Mouse (Mus musculus) midbrain, embryonic 11.5 days (tissue): Measurements from ENCODE around the gene Kptn. TPM values are rescaled to one million over a fixed set of nuclear protein-coding genes. Genes with fewer than 3 reads are reported as not detected.
A peak's percentile ranks its signal among the peaks of the same experiment; 100 is the strongest.

Source experiments
- ATAC-seq: fragments of 200-750 bp; cut with Nextera tagmentation; 2 replicates; pipeline ENCODE4 v1.8.0; 2017; ENCODE audit warnings: moderate TSS enrichment, moderate library complexity; ENCODE audit not compliant: low FRiP score
- DNase-seq: peaks from one replicate; pipeline ENCODE4 v3.0.0; 2015; ENCODE audit warnings: low spot score; ENCODE audit errors: missing footprints
- H3K27ac ChIP-seq: fragments of 300-500 bp; sonication (generic); 2 replicates; pipeline ENCODE4 v1.5.1; 2014; ENCODE audit warnings: low read depth, low read length
- H3K27me3 ChIP-seq: fragments of 300-500 bp; sonication (generic); 2 replicates; pipeline ENCODE4 v1.6.1; 2014; ENCODE audit warnings: mild to moderate bottlenecking, low read length, moderate library complexity, mixed read lengths; ENCODE audit not compliant: control insufficient read depth, insufficient read depth
- H3K36me3 ChIP-seq: fragments of 300-500 bp; sonication (generic); 2 replicates; pipeline ENCODE4 v1.6.1; 2014; ENCODE audit warnings: mild to moderate bottlenecking, low read length, moderate library complexity, mixed read lengths; ENCODE audit not compliant: control insufficient read depth, insufficient read depth
- H3K4me1 ChIP-seq: fragments of 300-500 bp; sonication (generic); 2 replicates; pipeline ENCODE4 v1.6.1; 2014; ENCODE audit warnings: low read length; ENCODE audit not compliant: control insufficient read depth, insufficient read depth
- H3K4me2 ChIP-seq: fragments of 300-500 bp; sonication (generic); 2 replicates; pipeline ENCODE4 v1.6.1; 2014; ENCODE audit warnings: mild to moderate bottlenecking, moderate library complexity
- H3K4me3 ChIP-seq: fragments of 300-500 bp; sonication (generic); 2 replicates; pipeline ENCODE4 v1.5.1; 2014; ENCODE audit warnings: low read depth, low read length
- H3K9ac ChIP-seq: fragments of 300-500 bp; sonication (generic); 2 replicates; pipeline ENCODE4 v1.6.1; 2014; ENCODE audit warnings: low read length
- H3K9me3 ChIP-seq: fragments of 300-500 bp; sonication (generic); 2 replicates; pipeline ENCODE4 v1.6.1; 2016; ENCODE audit warnings: low read length; ENCODE audit not compliant: control insufficient read depth
- WGBS: fragments of 180-500 bp; shearing (Covaris S2); extraction: QIAGEN DNeasy Blood & Tissue Kit; methylation state at CpG from one replicate; pipeline ENCODE4 v1.1.7; 2014; 5-methylcytosine and 5-hydroxymethylcytosine counted together
- polyA plus RNA-seq: library from polyadenylated mRNA; unstranded; fragments of >200 nt; fragmentation: Nextera tagmentation; extraction: Ambion mirVana; gene quantifications from 2 replicates; pipeline ENCODE4 v1.2.1, GENCODE M21; 2014

Gene Kptn
- polyA plus RNA-seq, 1 experiment from 2014 or later: 18.2 TPM

DNA sequence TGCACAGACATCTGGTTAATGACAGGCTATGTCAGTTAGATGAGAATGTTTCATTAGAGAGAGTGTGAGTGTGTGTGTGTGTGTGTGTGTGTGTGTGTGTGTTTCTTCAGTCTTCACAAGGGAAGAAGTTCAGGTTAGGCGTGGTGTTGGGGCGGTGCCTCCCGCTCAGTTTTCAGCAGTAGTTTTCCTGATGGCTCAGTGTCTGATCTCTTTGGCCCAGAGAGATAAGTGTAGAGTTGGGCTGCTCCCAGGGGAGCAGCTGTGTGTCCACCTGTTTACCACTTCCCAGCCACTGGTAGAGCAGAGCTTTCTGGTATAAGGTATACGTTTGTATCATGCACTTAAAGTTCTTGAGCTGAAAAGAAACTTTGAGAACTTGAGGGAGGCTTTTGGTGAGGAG is 19.8 kb upstream of the Kptn start:
- 91% methylated on average over 4 of the region's 4 CpGs for WGBS

DNA sequence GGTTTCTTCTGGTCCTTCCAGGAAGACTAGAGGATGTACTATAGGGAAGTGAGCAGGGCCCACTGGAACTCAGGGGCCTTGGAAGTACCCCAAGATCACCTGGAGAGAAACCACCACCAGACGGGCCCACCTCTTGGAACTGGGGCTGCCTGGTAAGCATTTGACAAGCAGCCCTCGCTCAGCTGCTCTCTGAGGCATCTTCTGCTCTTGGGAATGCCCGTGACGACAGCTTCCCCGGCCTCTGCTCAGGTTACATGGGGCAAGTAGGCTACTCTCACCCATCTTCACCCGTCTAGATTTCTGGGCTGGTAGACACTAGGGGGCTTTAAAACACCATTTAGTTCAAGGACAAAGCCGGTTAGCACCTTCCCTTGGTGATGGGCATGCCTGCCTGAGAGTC is 18.6 kb upstream of the Kptn start:
- 81% methylated on average over 7 of the region's 7 CpGs for WGBS
- peaks cover 12% of the 10 kb centered on the region for H3K4me1 ChIP-seq
- H3K27me3 ChIP-seq: no peaks in the 10 kb centered on the region
- 0 out of 2 replicates have a peak, but pooled peaks cover 2% of the 10 kb centered on the region for H3K36me3 ChIP-seq
- ATAC-seq: no peak
- H3K4me2 ChIP-seq: no peak overlapping the region
- no peak overlapping the region for H3K9ac ChIP-seq
- H3K4me3 ChIP-seq: no peak overlapping the region
- no peak for DNase-seq
- no peak overlapping the region for H3K27ac ChIP-seq
- no peaks in the 10 kb centered on the region for H3K9me3 ChIP-seq

More for the DNA sequence above, 19.8 kb upstream of the Kptn start:
- no peaks in the 10 kb centered on the region for H3K27me3 ChIP-seq
- no peaks in the 10 kb centered on the region for H3K9me3 ChIP-seq
- peak overlapping the region; percentile 72 for H3K4me2 ChIP-seq
- H3K27ac ChIP-seq: no peak overlapping the region
- H3K36me3 ChIP-seq: 0 out of 2 replicates have a peak, but pooled peaks cover 2% of the 10 kb centered on the region
- peaks cover 12% of the 10 kb centered on the region for H3K4me1 ChIP-seq
- H3K4me3 ChIP-seq: no peak overlapping the region
- H3K9ac ChIP-seq: peak overlapping the region; percentile 88; the same call in 1 of the 2 replicates
- ATAC-seq (no peak), DNase-seq (no peak)

DNA sequence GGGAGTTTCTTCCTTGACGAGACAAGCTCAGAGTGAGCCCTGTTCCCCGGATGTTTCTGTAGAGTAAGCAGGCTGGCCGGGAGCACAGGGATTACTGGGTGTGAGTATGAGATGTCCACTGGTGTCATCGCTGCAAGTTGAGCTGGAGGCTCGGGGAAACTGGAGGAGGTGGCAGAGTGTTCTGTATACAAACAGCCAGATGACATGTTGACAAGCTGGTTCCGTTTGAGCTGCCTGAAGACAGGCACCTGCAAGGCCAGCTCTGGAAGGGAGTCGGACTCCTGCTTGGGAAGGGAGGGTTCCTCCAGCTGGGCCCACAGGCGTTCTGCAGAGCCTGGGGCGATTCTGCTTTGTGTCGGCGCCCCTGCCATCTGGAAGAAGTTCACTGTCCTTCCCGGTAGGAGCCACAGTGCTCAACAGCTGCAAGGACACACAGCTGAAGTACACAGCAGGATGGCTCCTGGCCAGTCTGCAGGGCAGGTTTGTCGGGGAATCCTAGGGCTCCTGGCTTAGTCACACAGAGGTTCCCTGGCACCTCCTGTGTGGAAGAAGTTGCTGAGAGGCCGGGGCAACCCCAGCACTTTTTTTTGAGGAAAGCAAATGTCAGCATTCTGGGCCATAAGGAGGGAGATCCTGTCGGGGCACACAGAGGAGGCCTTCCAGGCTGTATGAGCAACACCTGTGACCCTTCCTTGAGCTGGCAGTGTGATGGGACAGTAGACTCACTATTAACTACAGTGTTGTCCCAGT is 17.8 kb upstream of the Kptn start:
- H3K27ac ChIP-seq: no peak overlapping the region
- H3K4me1 ChIP-seq: peaks cover 12% of the 10 kb centered on the region
- H3K4me3 ChIP-seq: no peak overlapping the region
- H3K4me2 ChIP-seq: no peak overlapping the region
- H3K9me3 ChIP-seq: no peaks in the 10 kb centered on the region
- no peak for DNase-seq
- 0 out of 2 replicates have a peak, but pooled peaks cover 2% of the 10 kb centered on the region for H3K36me3 ChIP-seq
- WGBS: 85% methylated on average over 15 of the region's 15 CpGs
- H3K27me3 ChIP-seq: no peaks in the 10 kb centered on the region
- H3K9ac ChIP-seq: no peak overlapping the region
- ATAC-seq: no peak

DNA sequence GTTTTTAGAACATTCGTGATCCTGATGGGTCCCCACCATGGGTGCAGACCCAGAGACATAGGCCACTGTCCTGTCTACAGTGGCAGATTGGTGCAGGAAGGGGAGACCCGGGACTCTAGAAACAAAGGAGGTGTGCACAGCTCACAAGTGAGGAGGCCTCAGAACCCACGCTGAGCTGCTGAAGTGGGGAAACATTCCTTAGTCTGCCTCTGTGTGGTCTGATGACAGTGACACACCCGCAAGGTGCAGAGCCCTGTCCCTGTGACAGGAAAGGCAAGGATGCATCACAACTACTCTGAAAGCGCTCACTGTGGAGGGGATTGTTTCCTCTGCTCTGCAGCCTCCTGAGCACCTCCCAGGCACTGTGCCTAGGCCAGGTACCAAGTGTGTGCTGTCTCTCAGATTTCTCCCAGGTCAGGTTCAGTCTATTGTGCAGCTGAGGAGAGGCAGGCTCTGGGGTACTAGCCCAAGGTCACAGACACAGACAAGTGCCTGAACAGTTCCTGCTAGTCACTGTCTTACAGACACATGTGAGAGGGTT is 16.9 kb upstream of the Kptn start:
- Histone ChIP-seq H3K9me3 (no peaks in the 10 kb centered on the region), H3K4me1 (peaks cover 12% of the 10 kb centered on the region), H3K27ac (no peak overlapping the region), H3K4me3 (no peak overlapping the region), H3K9ac (no peak overlapping the region), H3K27me3 (no peaks in the 10 kb centered on the region), H3K36me3 (0 out of 2 replicates have a peak, but pooled peaks cover 2% of the 10 kb centered on the region), H3K4me2 (no peak overlapping the region)
- ATAC-seq (no peak), DNase-seq (no peak)
- WGBS: 86% methylated on average over 5 of the region's 5 CpGs

DNA sequence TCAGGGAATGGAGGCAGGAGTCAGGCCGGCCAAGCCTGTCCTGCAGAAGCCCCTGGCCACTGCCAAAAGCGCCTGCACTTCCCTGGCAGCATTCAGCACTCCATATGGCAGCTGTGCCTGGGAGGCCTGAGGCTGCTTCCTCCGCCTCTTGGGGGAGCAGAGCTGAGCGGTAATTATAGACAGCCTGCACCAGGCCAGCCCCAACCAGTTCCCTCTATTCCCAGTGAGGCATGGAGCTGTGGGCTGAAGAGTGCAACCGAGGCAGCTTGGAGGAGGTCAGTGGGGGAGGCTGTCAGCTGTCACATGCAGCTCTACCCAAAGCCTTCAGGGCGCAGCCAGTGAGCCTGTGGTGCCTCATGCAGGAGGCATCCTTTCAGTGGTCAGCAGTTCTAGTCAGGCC is 15.9 kb upstream of the Kptn start:
- H3K9ac ChIP-seq: no peak overlapping the region
- H3K4me3 ChIP-seq: no peak overlapping the region
- peaks cover 12% of the 10 kb centered on the region for H3K4me1 ChIP-seq
- DNase-seq (no peak), ATAC-seq (no peak)
- no peak overlapping the region for H3K4me2 ChIP-seq
- no peaks in the 10 kb centered on the region for H3K9me3 ChIP-seq
- whole genome bisulfite sequencing: 85% methylated on average over 6 of the region's 6 CpGs
- no peak overlapping the region for H3K27ac ChIP-seq
- H3K36me3 ChIP-seq: 0 out of 2 replicates have a peak, but pooled peaks cover 2% of the 10 kb centered on the region
- no peaks in the 10 kb centered on the region for H3K27me3 ChIP-seq

DNA sequence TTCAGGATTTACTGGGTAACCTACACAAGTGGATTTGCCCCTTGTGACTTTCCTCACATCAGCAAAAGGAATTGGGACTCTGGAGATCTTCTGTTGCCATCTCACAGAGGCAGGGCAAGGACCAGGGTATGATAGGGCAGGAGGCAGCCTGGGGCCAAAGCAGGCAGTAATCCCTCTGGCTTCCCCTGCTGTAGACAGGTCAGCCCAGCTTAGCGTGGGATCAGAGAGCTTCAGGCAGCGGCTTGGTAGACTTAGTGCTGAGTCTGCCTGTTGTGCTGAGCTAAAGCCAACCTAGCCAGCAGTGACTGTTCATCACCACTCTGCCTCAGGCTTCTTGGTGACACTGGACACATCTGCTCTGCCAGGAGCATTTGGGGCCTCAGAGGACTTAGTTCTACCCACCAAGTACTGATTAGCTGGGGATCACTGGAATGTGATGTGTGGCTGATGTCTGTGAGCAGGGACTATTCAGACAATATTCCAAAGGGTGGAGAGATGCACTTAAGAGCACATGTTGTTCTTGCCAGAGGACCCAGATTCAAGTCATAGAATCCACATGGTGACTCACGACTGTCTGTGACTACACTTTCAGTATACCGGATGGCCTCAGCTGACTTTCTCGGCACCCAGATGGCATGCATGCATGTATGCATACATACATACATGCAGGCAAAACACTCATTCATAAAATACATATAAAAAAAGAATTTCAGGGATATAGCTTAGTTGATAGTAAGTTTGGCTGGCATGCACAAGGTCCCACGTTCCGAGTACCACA is 14.9 kb upstream of the Kptn start:
- no peaks in the 10 kb centered on the region for H3K27me3 ChIP-seq
- H3K9ac ChIP-seq: no peak overlapping the region
- no peak overlapping the region for H3K4me2 ChIP-seq
- WGBS: 92% methylated on average over 7 of the region's 7 CpGs
- H3K27ac ChIP-seq: no peak overlapping the region
- H3K4me3 ChIP-seq: no peak overlapping the region
- no peaks in the 10 kb centered on the region for H3K9me3 ChIP-seq
- DNase-seq: no peak
- no peak for ATAC-seq
- H3K4me1 ChIP-seq: peaks cover 2% of the 10 kb centered on the region
- H3K36me3 ChIP-seq: peaks cover 7% of the 10 kb centered on the region

DNA sequence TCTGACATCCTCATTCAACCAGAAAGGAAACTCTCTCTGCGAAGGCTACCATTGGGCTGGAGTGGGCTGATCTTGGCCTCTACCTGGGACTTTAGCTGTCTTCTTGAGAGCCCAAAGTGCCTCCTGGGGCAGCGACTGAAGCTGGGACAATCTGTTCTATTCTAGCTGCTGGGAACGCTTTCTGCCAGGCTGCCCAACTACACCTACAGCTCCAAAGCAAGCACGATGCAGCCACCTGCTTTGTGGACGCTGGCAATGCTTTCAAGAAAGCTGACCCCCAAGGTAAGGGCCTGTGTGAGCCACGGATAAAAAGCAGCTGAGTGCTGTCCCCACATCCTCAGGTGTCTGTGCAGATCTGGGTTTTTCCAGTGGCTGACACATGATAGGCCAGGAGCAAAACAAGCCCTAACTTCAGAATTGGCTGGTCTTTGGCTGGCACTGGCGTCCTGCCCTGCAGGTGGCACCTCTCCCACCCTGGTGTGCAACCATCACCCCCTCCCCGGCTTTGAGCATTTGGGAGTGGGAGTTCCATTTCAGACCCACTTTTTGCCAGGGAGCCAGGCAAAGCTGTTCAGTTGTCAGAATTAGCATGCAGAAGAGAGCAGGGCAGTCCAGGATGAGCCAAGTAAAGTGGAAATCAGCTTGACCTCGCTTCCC is 10.7 kb upstream of the Kptn start:
- H3K36me3 ChIP-seq: peaks cover 22% of the 10 kb centered on the region
- no peaks in the 10 kb centered on the region for H3K9me3 ChIP-seq
- H3K4me1 ChIP-seq: no peaks in the 10 kb centered on the region
- no peak overlapping the region for H3K4me2 ChIP-seq
- no peak overlapping the region for H3K9ac ChIP-seq
- 93% methylated on average over 9 of the region's 9 CpGs for WGBS
- no peaks in the 10 kb centered on the region for H3K27me3 ChIP-seq
- no peak overlapping the region for H3K4me3 ChIP-seq
- H3K27ac ChIP-seq: no peak overlapping the region
- DNase-seq (no peak), ATAC-seq (no peak)

DNA sequence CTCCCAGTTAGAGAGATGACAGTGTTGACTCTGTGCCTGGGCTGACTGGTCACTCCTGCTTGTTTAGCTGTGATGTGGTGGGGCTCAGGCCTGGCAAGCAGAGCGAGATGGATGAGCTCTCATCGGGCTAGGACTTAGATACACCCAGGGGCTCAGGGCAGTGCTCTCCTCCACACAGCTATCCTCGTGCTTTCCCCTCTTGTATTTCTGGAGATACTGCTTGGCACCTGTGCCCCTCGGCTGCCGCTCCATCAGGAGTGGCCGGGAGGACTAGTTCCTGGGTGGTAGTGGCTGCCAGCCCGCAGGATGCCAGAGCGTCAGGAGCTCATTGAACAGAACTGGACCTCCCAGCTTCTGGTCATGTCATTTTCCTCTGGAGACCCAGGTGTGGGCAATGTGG is 9.5 kb upstream of the Kptn start:
- 90% methylated on average over 8 of the region's 8 CpGs for WGBS

More for the DNA sequence above, 9.5 kb upstream of the Kptn start:
- no peak overlapping the region for H3K27ac ChIP-seq
- H3K9ac ChIP-seq: no peak overlapping the region
- no peaks in the 10 kb centered on the region for H3K9me3 ChIP-seq
- peaks cover 25% of the 10 kb centered on the region for H3K36me3 ChIP-seq
- H3K27me3 ChIP-seq: no peaks in the 10 kb centered on the region
- DNase-seq: no peak
- no peak for ATAC-seq
- no peak overlapping the region for H3K4me3 ChIP-seq
- no peak overlapping the region for H3K4me2 ChIP-seq
- H3K4me1 ChIP-seq: no peaks in the 10 kb centered on the region
